9 mouse cellular contexts compared by ENCODE assay signal in genomic region chr9:40756401-40756800, GRCm38 (mm10). TPM values are rescaled to one million over a fixed set of nuclear protein-coding genes. Genes with fewer than 3 reads are reported as not detected.
DNase-seq lines count a peak whose midpoint lies in the region; ATAC-seq and TF ChIP-seq lines count a peak whose summit lies in the region.
"Had no signal": no experiment of that assay in that cellular context is flagged by ENCODE, and none has a peak within 500 bp of the region (broad histone marks: within the 10 kb centered on the region; RNA-seq: fewer than 3 reads in every experiment).

No protein-coding gene starts in this region.

- no peaks in the 10 kb centered on the region for H3K79me2 ChIP-seq in heart, adult 2 months (replicated peaks; ENCODE audit: control insufficient read depth, insufficient read depth, low read length)

- TF ChIP-seq EP300 in heart, adult 2 months (IDR thresholded peaks at IDR 0.05; ENCODE audit: insufficient read depth, low read depth, low read length) = no peak

- no peaks in the 10 kb centered on the region for H3K27me3 ChIP-seq in heart, adult 2 months (ENCODE audit: control insufficient read depth, insufficient read depth, low read length)
- H3K27me3 ChIP-seq: hindbrain, embryonic 15.5 days had no signal

- no peak overlapping the region; the same call in 1 of the 2 replicates for H3K9ac ChIP-seq in heart, adult 2 months (ENCODE audit: low read depth, low read length)
- H3K9ac ChIP-seq: hindbrain, embryonic 15.5 days had no signal

- peak; percentile 72 to 74 for DNase-seq in B cell, adult 2 months
- peak; percentile 76 for DNase-seq in NIH3T3 (ENCODE audit: low read depth)
- DNase-seq in heart, adult 2 months = peak; percentile 47 to 49
- DNase-seq in kidney, adult 9 months = peak; percentile 79
- DNase-seq in lung, adult 2 months = peak; percentile 46
- DNase-seq in ovary, adult 18-20 months (ENCODE audit: low spot score) = no peak

- WGBS in heart, adult 2 months = 16% methylated on average over 4 of the region's 4 CpGs
- WGBS in lung, adult 2 months = 15% methylated on average over 4 of the region's 4 CpGs

- TF ChIP-seq POLR2A in cortical plate, adult 2 months (IDR thresholded peaks at IDR 0.05; ENCODE audit: extremely low read depth, insufficient read depth, low read length) = no peak
- no peak for TF ChIP-seq POLR2A in heart, adult 2 months (IDR thresholded peaks at IDR 0.05; ENCODE audit: insufficient read depth, low read depth, low read length)
- no peak for TF ChIP-seq POLR2A in lung, adult 2 months (IDR thresholded peaks at IDR 0.05; ENCODE audit: borderline replicate concordance, extremely low read depth, low read depth, low read length)

- TF ChIP-seq CTCF in cortical plate, adult 2 months (IDR thresholded peaks at IDR 0.05; ENCODE audit: extremely low read depth, insufficient read depth, low read length) = peak; percentile 67
- peak; percentile 95 for TF ChIP-seq CTCF in heart, adult 2 months (IDR thresholded peaks at IDR 0.05)
- TF ChIP-seq CTCF in lung, adult 2 months (IDR thresholded peaks at IDR 0.05; ENCODE audit: insufficient read depth, low read length) = peak; percentile 45

- intact Hi-C loops in heart, adult 2 months (cut with DNase I) = loop anchor here (2.0 kb wide), 2 partner anchors 24 to 48 kb away; no protein-coding TSS in a partner anchor

- H3K36me3 ChIP-seq in heart, adult 2 months (ENCODE audit: control insufficient read depth, insufficient read depth, low read length) = no peaks in the 10 kb centered on the region
- H3K36me3 ChIP-seq: hindbrain, embryonic 15.5 days had no signal

- H3K4me3 ChIP-seq in cortical plate, adult 2 months (ENCODE audit: insufficient read depth, low read length) = no peak overlapping the region
- peak overlapping the region; percentile 29; the same call in 1 of the 2 replicates for H3K4me3 ChIP-seq in heart, adult 2 months
- H3K4me3 ChIP-seq in lung, adult 2 months (replicated peaks; ENCODE audit: extremely low read depth, low read depth, low read length) = no peak overlapping the region

- peaks cover 6% of the 10 kb centered on the region; the same call in 1 of the 2 replicates for H3K4me1 ChIP-seq in cortical plate, adult 2 months (ENCODE audit: control insufficient read depth, insufficient read depth, low read length)
- H3K4me1 ChIP-seq in heart, adult 2 months (ENCODE audit: control insufficient read depth, insufficient read depth, low read length) = peaks cover 6% of the 10 kb centered on the region
- peaks cover 3% of the 10 kb centered on the region for H3K4me1 ChIP-seq in lung, adult 2 months (ENCODE audit: control insufficient read depth, insufficient read depth, low read length)

- peak; percentile 71 for ATAC-seq in neutrophil, adult 5-6 weeks (ENCODE audit: extremely low read depth, insufficient number of reproducible peaks, low FRiP score, poor library complexity, severe bottlenecking)

- H3K27ac ChIP-seq in cortical plate, adult 2 months (ENCODE audit: insufficient read depth, low read length) = no peak overlapping the region
- no peak overlapping the region for H3K27ac ChIP-seq in heart, adult 2 months

RNA-seq across cellular contexts. Expression of gene Hspa8, which starts 44.4 kb away (rescaled TPM):
- 1,998 and 2,235 TPM in 2 replicates for polyA plus RNA-seq in cortical plate, adult 2 months (2012; rRNA removed)
- 1,000 to 10,000 TPM; 1,540 to 1,554 TPM for total RNA-seq in heart, adult 2 months (2021)
- polyA plus RNA-seq in heart, adult 2 months (2012; rRNA removed) = 2,007 and 3,319 TPM in 2 replicates
- 1,079 and 1,193 TPM in 2 replicates for polyA plus RNA-seq in lung, adult 2 months (2012; rRNA removed)
- total RNA-seq in neutrophil, adult 5-6 weeks (2017) = 1,488 and 1,684 TPM in 2 replicates

Comparison
In these comparisons a context has a peak if more than half of its experiments do, and no peak if none do; other contexts are left out.
1. CTCF ChIP-seq: peak in every context shown above with its lines; median percentile 95 in heart, adult 2 months; 67 in cortical plate, adult 2 months; 45 in lung, adult 2 months.